Mouse (Mus musculus) limb, embryonic 12.5 days (tissue): ENCODE data around the gene BC035044. TPM values are rescaled to one million over a fixed set of nuclear protein-coding genes. Genes with fewer than 3 reads are reported as not detected.

Source experiments
- ATAC-seq: fragments of 200-750 bp; cut with Nextera tagmentation; 2 replicates; pipeline ENCODE4 v1.8.0; 2017; ENCODE audit warnings: low read depth, moderate TSS enrichment; ENCODE audit not compliant: insufficient number of reproducible peaks, insufficient read depth, low FRiP score, low TSS enrichment
- H3K27ac ChIP-seq: fragments of 300-500 bp; sonication (generic); 2 replicates; pipeline ENCODE4 v1.5.1; 2016; ENCODE audit warnings: mild to moderate bottlenecking, moderate library complexity
- H3K27me3 ChIP-seq: fragments of 300-500 bp; sonication (generic); 2 replicates; pipeline ENCODE4 v1.6.1; 2016; ENCODE audit warnings: mild to moderate bottlenecking, moderate library complexity
- H3K36me3 ChIP-seq: fragments of 300-500 bp; sonication (generic); 2 replicates; pipeline ENCODE4 v1.6.1; 2016; ENCODE audit warnings: mild to moderate bottlenecking, moderate library complexity
- H3K4me1 ChIP-seq: fragments of 300-500 bp; sonication (generic); replicated peaks from 2 replicates; pipeline ENCODE4 v1.6.1; 2016
- H3K4me2 ChIP-seq: fragments of 300-500 bp; sonication (generic); 2 replicates; pipeline ENCODE4 v1.6.1; 2016; ENCODE audit warnings: mild to moderate bottlenecking, moderate library complexity
- H3K4me3 ChIP-seq: fragments of 300-500 bp; sonication (generic); replicated peaks from 2 replicates; pipeline ENCODE4 v1.5.1; 2016; ENCODE audit warnings: mild to moderate bottlenecking
- H3K9ac ChIP-seq: fragments of 300-500 bp; sonication (generic); replicated peaks from 2 replicates; pipeline ENCODE4 v1.6.1; 2016; ENCODE audit warnings: mild to moderate bottlenecking, moderate library complexity
- H3K9me3 ChIP-seq: fragments of 300-500 bp; sonication (generic); 2 replicates; pipeline ENCODE4 v1.6.1; 2016; ENCODE audit warnings: mild to moderate bottlenecking, moderate library complexity
- WGBS: fragments of 180-500 bp; shearing (Covaris S2); methylation state at CpG from one replicate; pipeline ENCODE4 v1.1.7; 2016; 5-methylcytosine and 5-hydroxymethylcytosine counted together
- polyA plus RNA-seq: library from polyadenylated mRNA; unstranded; fragments of >200 nt; fragmentation: Nextera tagmentation; extraction: Ambion mirVana; gene quantifications from 2 replicates; pipeline ENCODE4 v1.2.1, GENCODE M21; 2016

BC035044 gene
- polyA plus RNA-seq, 1 experiment from 2014 or later, result 0.51 TPM

DNA sequence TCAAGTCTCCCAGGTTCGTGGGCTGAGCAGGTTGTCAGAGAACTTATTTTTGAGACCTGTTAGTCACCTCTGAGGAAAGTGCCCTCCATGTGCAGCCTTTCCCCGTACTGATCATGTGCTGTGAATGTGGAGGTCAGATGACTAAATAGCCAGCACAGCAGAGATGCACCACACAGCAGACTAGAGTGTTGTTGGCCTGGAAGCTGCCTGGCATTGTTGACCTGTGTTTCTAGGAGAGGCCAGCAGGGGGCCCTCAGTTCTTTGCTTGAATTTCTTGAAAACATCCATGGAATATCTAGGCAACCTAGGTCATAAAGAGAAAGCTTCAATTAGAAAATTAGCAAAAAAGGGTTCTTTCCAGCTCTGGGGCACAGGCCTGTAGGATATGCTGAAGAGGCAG is 41.0 kb downstream of the BC035044 start:
- Histone ChIP-seq H3K27me3 (no peaks in the 10 kb centered on the region), H3K36me3 (no peaks in the 10 kb centered on the region), H3K27ac (no peak overlapping the region), H3K4me2 (no peak overlapping the region), H3K9ac (no peak overlapping the region), H3K4me3 (no peak overlapping the region), H3K4me1 (no peaks in the 10 kb centered on the region; the same call in 1 of the 2 replicates), H3K9me3 (no peaks in the 10 kb centered on the region)
- no peak for ATAC-seq
- WGBS, result 54% methylated on average over 2 of the region's 2 CpGs

DNA sequence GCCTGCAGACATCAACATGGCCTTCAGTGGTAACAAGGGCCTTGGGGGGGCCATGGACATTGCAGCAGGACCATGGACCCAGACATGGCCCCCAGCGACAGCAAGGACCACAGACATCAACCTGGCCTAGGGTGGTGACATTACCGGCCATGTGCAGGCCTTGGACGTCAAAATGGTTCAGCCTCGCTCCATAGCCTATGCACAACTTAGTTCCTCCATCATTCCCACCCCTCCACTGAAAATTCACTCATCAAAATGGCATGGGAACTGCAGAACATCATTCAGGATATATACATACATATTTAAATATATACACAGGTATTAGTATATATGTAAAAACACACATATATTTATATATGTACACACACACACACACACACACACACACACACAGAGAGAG is 43.5 kb downstream of the BC035044 start:
- Histone ChIP-seq H3K4me3 (no peak overlapping the region), H3K9ac (no peak overlapping the region), H3K27me3 (no peaks in the 10 kb centered on the region), H3K36me3 (no peaks in the 10 kb centered on the region), H3K4me1 (peaks cover 6% of the 10 kb centered on the region), H3K9me3 (no peaks in the 10 kb centered on the region), H3K4me2 (no peak overlapping the region), H3K27ac (no peak overlapping the region)
- 90% methylated on average over 4 of the region's 4 CpGs for WGBS
- no peak for ATAC-seq

DNA sequence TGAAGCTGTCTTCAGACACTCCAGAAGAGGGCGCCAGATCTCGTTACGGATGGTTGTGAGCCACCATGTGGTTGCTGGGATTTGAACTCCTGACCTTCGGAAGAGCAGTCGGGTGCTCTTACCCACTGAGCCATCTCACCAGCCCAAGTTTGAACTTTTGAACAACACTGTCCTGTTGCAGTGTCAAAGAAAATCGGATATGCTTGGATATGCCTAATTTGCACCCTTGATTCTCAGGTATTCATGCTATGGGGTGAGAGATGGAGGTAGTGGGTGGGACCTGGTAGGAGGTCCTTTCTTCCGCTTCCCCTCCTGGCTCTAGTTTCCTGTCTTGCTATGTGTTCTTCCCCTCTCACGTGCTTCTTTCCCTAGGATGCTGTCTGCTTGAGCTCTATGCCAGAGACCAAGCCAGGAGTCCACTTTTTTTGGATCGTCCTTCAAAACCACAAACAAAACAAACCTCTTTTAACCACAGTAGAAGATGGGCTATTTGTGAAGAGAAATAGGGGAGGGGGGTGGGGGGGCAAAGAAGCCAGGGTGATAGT is 44.9 kb downstream of the BC035044 start:
- 73% methylated on average over 7 of the region's 9 CpGs for WGBS
- Histone ChIP-seq H3K27ac (no peak overlapping the region), H3K9me3 (no peaks in the 10 kb centered on the region), H3K27me3 (no peaks in the 10 kb centered on the region), H3K9ac (no peak overlapping the region), H3K4me2 (no peak overlapping the region), H3K4me1 (peaks cover 13% of the 10 kb centered on the region), H3K36me3 (no peaks in the 10 kb centered on the region), H3K4me3 (no peak overlapping the region)
- ATAC-seq, result no peak

DNA sequence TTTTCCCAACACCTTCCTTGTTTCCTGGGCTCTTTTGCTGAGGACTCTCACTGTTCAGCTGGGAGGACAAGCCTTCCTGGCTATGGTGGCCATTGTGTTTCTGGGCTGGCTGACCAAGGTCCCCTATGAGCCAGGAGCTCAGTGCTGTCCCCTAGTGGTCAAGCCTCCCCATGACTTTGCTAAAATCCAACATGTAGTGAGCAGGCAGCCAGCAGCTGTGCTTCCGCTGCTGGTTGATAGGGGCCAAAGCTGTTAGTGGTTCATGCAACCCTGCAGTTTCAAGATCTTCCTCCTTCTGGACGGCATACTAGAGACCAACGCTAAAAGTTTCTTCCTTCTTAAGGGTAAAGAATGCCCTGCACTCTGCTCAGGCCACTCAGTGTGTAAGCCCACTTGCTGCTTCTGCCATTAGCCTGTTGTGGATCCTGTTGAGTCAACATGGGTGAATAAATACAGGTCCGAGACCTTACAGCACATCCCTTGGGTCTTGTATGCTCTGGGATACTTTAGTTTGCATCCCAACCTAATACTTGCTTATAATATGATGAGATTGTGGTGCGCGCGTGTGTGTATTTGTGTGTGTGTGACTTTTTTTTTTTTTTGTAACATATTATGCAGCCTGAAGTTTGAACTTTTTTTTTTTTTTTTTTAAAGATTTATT is 45.5 kb downstream of the BC035044 start:
- H3K4me2 ChIP-seq, result peak overlapping the region; percentile 4; the same call in 1 of the 2 replicates

DNA sequence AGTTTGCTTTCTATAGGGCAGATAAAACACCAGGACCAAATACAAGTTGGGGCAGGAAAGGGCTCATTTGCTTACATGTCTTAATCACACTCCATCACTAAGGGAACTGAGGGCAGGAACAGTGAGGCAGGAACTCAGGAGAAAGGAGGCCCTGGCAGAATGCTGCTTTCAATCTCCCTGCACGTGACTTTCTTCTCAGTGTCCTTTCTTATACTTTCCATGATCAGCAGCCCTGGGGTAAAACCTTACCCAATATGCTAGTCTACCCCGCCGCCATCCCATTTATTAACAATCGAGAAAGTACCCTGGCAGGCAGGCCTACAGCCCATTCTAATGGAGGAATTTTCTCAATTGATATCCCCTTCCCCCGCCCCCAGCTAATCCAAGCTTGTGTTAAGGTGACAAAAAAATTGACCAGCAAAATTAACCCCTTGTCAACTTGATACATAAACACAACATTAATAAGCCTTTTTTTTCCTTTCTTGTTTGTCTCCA is 46.3 kb downstream of the BC035044 start:
- 88% methylated on average over 5 of the region's 5 CpGs for WGBS
- Histone ChIP-seq H3K36me3 (no peaks in the 10 kb centered on the region), H3K27me3 (no peaks in the 10 kb centered on the region), H3K4me2 (peak overlapping the region; percentile 62; the same call in 1 of the 2 replicates), H3K9ac (no peak overlapping the region), H3K4me3 (0 out of 2 replicates have a peak overlapping the region, but pooled peaks have one; percentile 75), H3K4me1 (peaks cover 16% of the 10 kb centered on the region), H3K27ac (peak overlapping the region; percentile 91; the same call in 1 of the 2 replicates), H3K9me3 (no peaks in the 10 kb centered on the region)
- ATAC-seq, result no peak

More for the DNA sequence above, 45.5 kb downstream of the BC035044 start:
- H3K4me3 ChIP-seq, result no peak overlapping the region
- H3K27me3 ChIP-seq, result no peaks in the 10 kb centered on the region
- no peak for ATAC-seq
- H3K4me1 ChIP-seq, result peaks cover 13% of the 10 kb centered on the region
- 34% methylated on average over 7 of the region's 7 CpGs for WGBS
- no peak overlapping the region for H3K9ac ChIP-seq
- H3K36me3 ChIP-seq, result no peaks in the 10 kb centered on the region
- H3K27ac ChIP-seq, result no peak overlapping the region
- H3K9me3 ChIP-seq, result no peaks in the 10 kb centered on the region

DNA sequence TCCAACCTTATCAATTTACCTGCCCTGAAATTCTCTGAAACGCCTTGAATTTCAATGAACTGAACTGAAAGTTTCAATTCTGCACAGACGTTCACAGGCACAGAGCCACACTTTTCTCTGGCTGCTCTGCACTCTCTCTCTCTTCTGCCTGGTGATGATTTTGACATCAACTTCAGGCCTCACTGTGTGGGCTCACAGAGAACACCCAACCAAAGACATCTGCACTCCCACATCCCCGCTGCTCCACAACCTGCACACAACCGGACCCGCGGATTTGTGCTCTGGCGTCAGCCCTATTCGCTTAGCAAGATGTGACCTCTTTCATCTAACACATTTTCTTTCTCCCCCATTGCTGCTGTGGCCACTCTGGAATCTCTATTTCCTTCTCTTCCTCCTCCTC is 46.8 kb downstream of the BC035044 start:
- H3K4me1 ChIP-seq, result peaks cover 18% of the 10 kb centered on the region
- WGBS, result 36% methylated on average over 8 of the region's 8 CpGs
- peak overlapping the region; percentile 62 for H3K4me2 ChIP-seq
- no peak overlapping the region for H3K9ac ChIP-seq
- H3K4me3 ChIP-seq, result peak overlapping the region; percentile 75
- no peaks in the 10 kb centered on the region for H3K27me3 ChIP-seq
- H3K36me3 ChIP-seq, result no peaks in the 10 kb centered on the region
- peak overlapping the region; percentile 91; the same call in 1 of the 2 replicates for H3K27ac ChIP-seq
- no peaks in the 10 kb centered on the region for H3K9me3 ChIP-seq
- no peak for ATAC-seq

DNA sequence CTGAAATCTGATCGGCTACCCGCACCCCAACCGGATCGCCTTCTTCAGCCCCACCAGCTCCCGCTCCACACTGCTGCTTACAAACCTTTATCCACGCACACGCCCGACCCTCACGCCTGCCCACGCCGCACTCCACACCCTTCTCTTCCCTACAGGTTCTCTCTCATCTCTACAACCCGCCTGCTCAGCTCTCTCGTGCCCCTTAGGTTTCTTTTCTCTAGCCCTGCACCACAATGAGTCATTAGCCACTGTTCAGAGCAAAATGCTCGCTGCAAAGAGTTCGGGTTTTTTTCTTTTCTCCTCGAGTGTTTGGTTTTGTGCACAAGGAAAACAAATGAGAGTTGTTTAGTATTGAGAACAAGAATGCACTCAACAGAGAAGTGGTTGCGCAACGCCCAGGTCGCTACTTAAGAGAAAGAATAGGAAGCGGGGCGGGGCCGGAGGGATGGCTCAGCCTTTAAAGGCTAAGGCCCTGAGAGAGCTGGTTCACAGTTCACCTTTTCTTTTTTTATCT is 47.4 kb downstream of the BC035044 start:
- H3K27ac ChIP-seq, result peak overlapping the region; percentile 91
- H3K9ac ChIP-seq, result peak overlapping the region; percentile 66
- 1% methylated on average over 22 of the region's 22 CpGs for WGBS
- peak overlapping the region; percentile 75 for H3K4me3 ChIP-seq
- no peaks in the 10 kb centered on the region for H3K36me3 ChIP-seq
- no peaks in the 10 kb centered on the region for H3K9me3 ChIP-seq
- peak; percentile 29; the same call in 1 of the 2 replicates for ATAC-seq
- peaks cover 18% of the 10 kb centered on the region for H3K4me1 ChIP-seq
- peak overlapping the region; percentile 62 for H3K4me2 ChIP-seq
- no peaks in the 10 kb centered on the region for H3K27me3 ChIP-seq

DNA sequence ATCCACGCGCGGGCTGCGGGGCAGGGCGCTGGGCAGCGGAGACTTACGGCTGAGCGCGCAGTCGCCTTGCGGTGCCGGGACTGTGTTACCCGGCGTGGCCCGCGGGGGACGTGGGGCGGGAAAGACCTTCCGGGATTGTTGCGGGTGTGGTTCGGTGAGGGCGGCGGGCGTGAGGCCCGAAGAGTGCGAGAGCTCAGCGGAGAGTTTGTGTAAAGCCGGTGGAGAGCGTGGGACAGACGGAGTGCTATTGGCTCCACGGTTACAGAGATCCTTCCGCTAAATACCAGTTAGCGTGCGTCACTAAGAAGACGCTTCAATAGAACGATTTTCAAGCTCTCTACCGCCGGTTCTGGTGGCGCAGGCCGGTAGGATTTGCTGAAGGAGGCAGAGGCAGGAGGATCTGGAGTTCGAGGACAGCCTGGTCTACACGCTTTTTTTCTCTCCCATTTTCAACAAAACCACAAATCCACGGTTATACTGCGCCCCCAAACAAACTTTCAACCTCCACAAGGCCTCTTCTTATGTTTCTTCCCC is 47.9 kb downstream of the BC035044 start:
- 0% methylated on average over 44 of the region's 44 CpGs for WGBS
- H3K4me3 ChIP-seq, result peak overlapping the region; percentile 75
- H3K27me3 ChIP-seq, result no peaks in the 10 kb centered on the region
- peak; percentile 73 for ATAC-seq
- peaks cover 18% of the 10 kb centered on the region for H3K4me1 ChIP-seq
- H3K27ac ChIP-seq, result peak overlapping the region; percentile 91
- H3K36me3 ChIP-seq, result no peaks in the 10 kb centered on the region
- H3K9ac ChIP-seq, result peak overlapping the region; percentile 79
- no peaks in the 10 kb centered on the region for H3K9me3 ChIP-seq
- peak overlapping the region; percentile 62 for H3K4me2 ChIP-seq

DNA sequence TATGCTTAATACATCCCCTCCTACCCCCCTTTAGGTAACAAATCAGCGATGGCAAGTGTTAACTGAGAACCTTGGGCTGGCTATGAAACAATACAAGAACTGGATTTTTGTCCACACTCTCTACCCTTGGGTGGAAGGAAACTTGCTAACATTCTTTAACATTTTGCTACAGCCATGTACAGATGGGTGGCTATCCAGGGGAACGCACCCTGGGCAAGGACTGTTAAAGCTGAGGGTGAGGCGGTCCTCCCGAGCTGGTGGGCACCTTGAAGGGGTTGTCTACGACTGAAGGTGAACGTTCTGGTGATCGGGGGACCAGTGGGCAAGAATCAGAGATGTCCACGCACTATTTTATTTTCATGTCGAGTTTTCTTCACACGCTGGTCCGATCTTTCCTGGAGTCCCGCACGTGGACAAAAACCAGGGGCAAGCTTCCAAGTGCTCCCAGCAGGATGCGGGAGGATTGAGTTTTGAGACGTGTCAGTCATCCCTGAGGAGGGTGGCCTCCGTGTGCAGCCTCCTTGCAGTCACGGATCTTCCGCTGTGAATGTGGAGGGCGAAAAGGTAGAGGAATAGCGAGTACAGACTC is 48.5 kb downstream of the BC035044 start:
- WGBS, result under 1% methylated on average over 20 of the region's 20 CpGs
- peak overlapping the region; percentile 91 for H3K27ac ChIP-seq
- H3K27me3 ChIP-seq, result no peaks in the 10 kb centered on the region
- H3K36me3 ChIP-seq, result no peaks in the 10 kb centered on the region
- H3K4me1 ChIP-seq, result peaks cover 18% of the 10 kb centered on the region
- H3K4me3 ChIP-seq, result peak overlapping the region; percentile 75
- no peak for ATAC-seq
- H3K4me2 ChIP-seq, result peak overlapping the region; percentile 62
- peak overlapping the region; percentile 79 for H3K9ac ChIP-seq
- H3K9me3 ChIP-seq, result no peaks in the 10 kb centered on the region

DNA sequence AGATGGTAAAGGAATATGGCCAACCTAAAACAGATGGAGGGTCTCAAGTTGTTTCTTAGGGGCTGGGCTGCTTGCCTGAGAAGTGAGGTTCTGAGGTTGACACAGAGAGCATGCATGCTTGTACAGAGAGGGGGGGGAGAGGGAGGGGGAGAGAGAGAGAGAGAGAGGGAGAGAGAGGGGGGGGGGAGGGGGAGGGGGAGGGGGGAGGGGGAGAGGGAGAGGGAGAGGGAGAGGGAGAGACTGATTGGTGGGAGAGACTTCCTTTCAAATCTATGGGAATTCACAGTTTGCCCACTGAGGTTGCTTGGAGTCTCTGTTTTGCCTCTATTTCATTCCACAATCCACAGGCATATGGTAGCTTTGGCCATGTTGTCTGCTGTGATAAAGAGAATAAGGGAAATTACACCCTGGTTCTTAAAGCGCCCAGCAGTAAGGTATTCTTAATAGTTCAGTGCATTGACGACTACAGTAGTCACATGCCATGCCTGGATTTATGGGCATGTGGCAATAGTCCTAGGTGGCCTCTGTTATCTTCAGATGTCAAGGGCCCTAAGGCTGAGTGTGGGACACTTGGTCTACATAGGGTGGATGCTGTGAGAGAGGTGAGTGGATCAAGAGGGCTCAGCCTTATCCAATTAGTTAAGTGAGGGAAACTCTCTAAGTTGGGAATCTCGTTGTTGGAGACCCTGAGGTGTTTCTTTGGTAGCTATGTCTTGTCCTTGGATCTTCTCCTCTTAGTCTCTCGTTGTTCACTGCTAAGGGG is 49.4 kb downstream of the BC035044 start:
- H3K9me3 ChIP-seq, result no peaks in the 10 kb centered on the region
- H3K9ac ChIP-seq, result no peak overlapping the region
- no peaks in the 10 kb centered on the region for H3K36me3 ChIP-seq
- peak overlapping the region; percentile 75 for H3K4me3 ChIP-seq
- 43% methylated on average over 4 of the region's 4 CpGs for WGBS
- no peak for ATAC-seq
- peak overlapping the region; percentile 62 for H3K4me2 ChIP-seq
- no peak overlapping the region for H3K27ac ChIP-seq
- H3K27me3 ChIP-seq, result no peaks in the 10 kb centered on the region
- peaks cover 21% of the 10 kb centered on the region for H3K4me1 ChIP-seq
